Mouse (Mus musculus) myocyte (in vitro differentiated cells): ENCODE measurements around the gene Rad51ap1.

Experiments used
- POLR2A ChIP-seq: IDR thresholded peaks from one replicate; pipeline ENCODE4 v1.6.1; 2011; ENCODE audit warnings: low read depth, mild to moderate bottlenecking, control low read depth, moderate library complexity; ENCODE audit not compliant: insufficient read length
- TCF12 ChIP-seq: IDR thresholded peaks from one replicate; pipeline ENCODE4 v1.6.1; 2011; ENCODE audit warnings: mild to moderate bottlenecking, control low read depth; ENCODE audit not compliant: poor library complexity, insufficient read depth, severe bottlenecking

DNA sequence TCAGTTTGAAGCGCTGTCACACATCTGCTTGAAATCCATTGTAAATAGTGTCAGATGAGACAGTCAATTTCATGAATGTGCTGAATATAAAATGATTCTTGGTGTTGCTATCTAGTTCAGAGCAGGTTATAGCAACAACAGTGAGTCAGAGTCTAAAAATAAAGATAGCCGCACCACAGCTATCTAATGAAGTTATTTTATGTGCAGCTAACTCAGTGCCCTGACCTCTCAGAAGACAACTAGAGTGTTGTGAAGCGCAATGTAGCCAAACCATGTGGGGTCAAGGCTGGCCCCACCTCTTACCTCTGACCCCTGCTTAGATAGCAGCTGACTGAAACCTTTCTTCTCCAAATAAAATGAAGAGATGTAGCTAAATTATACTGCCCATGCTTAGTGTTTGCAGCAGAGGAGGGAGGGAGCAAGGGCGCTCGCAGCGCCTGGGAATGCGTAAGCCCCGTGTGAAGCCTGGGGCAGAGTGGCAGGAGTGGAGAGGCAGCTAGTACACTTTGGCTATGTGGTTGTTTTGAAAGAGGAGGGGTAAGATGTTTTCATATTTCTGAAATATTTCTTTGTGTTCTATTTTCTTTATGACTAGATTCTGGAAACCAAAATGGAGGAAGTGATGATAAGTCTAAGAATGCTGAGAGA lies 22.1 kb upstream of the Rad51ap1 start:
- TF ChIP-seq TCF12 (no peak), POLR2A (no peak)
